In the genomic region with DNA sequence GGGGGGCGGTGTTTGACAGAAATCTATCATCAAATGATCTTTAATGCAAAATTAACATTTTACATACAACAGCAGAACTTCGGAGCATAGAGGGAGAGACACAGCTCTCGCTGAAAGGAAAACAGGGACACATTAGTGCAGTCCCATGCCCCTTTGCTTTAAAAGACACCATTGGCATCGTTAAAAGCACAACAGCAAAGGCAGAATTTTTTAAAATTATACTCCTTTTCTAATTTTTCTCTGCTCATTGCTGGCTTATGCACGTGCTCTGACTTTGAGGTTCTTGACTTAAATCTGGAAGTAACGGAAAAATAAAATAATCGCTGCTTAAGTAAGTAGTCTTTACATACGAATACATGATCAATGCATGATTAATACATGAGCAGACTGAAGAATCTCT, we compare ENCODE assay signal across 9 mouse cellular contexts.
DNase-seq lines count a peak whose midpoint lies in the region; ATAC-seq lines count a peak whose summit lies in the region.
"Had no signal": no experiment of that assay in that cellular context is flagged by ENCODE, and none has a peak within 500 bp of the region (broad histone marks: within the 10 kb centered on the region; RNA-seq: fewer than 3 reads in every experiment).

No protein-coding gene starts in this region.

- H3K4me1 ChIP-seq in heart, embryonic 13.5 days, result peaks cover 16% of the 10 kb centered on the region
- H3K4me1 ChIP-seq in embryonic facial prominence, embryonic 11.5 days (ENCODE audit: control insufficient read depth, insufficient read depth, low read length), result peaks cover 2% of the 10 kb centered on the region; the same call in 1 of the 2 replicates
- peaks cover 14% of the 10 kb centered on the region for H3K4me1 ChIP-seq in hindbrain, embryonic 14.5 days (replicated peaks; ENCODE audit: control insufficient read depth, insufficient read depth, low read length)
- H3K4me1 ChIP-seq in midbrain, embryonic 11.5 days (ENCODE audit: control insufficient read depth, insufficient read depth, low read length), result peaks cover 36% of the 10 kb centered on the region

- intact Hi-C loops in heart, postnatal 10 days (cut with DNase I), result no loop called here

- no peaks in the 10 kb centered on the region for H3K9me3 ChIP-seq in heart, embryonic 13.5 days
- no peaks in the 10 kb centered on the region for H3K9me3 ChIP-seq in embryonic facial prominence, embryonic 11.5 days (replicated peaks; ENCODE audit: control insufficient read depth, low read length)
- no peaks in the 10 kb centered on the region for H3K9me3 ChIP-seq in hindbrain, embryonic 14.5 days (ENCODE audit: control insufficient read depth, low read length)
- H3K9me3 ChIP-seq in midbrain, embryonic 11.5 days (ENCODE audit: control insufficient read depth, low read length), result no peaks in the 10 kb centered on the region

- no peak overlapping the region for H3K27ac ChIP-seq in heart, embryonic 13.5 days (replicated peaks)
- no peak overlapping the region for H3K27ac ChIP-seq in embryonic facial prominence, embryonic 11.5 days (replicated peaks; ENCODE audit: low read depth, low read length)
- no peak overlapping the region for H3K27ac ChIP-seq in hindbrain, embryonic 14.5 days
- peak overlapping the region; percentile 32; the same call in 1 of the 2 replicates for H3K27ac ChIP-seq in midbrain, embryonic 11.5 days (ENCODE audit: low read depth, low read length)

- WGBS in heart, embryonic 13.5 days, result 45% methylated on average over 8 of the region's 8 CpGs
- WGBS in embryonic facial prominence, embryonic 11.5 days, result 33% methylated on average over 8 of the region's 8 CpGs
- 29% methylated on average over 8 of the region's 8 CpGs for WGBS in hindbrain, embryonic 14.5 days
- WGBS in midbrain, embryonic 11.5 days, result 12% methylated on average over 8 of the region's 8 CpGs

- H3K9ac ChIP-seq in heart, embryonic 13.5 days, result peak overlapping the region; percentile 74
- H3K9ac ChIP-seq in embryonic facial prominence, embryonic 11.5 days (replicated peaks; ENCODE audit: low read length), result no peak overlapping the region
- peak overlapping the region; percentile 28; the same call in 1 of the 2 replicates for H3K9ac ChIP-seq in hindbrain, embryonic 14.5 days
- peak overlapping the region; percentile 2; the same call in 1 of the 2 replicates for H3K9ac ChIP-seq in midbrain, embryonic 11.5 days (ENCODE audit: low read length)

- ATAC-seq in heart, embryonic 13.5 days (ENCODE audit: extremely low read depth, insufficient number of reproducible peaks, low FRiP score, low TSS enrichment), result no peak
- no peak for ATAC-seq in embryonic facial prominence, embryonic 11.5 days (replicated peaks; ENCODE audit: insufficient number of reproducible peaks, low FRiP score, low TSS enrichment, low read depth)
- no peak for ATAC-seq in hindbrain, embryonic 14.5 days (ENCODE audit: low FRiP score)
- ATAC-seq in midbrain, embryonic 11.5 days (ENCODE audit: low FRiP score), result no peak

- no peak for DNase-seq in heart, postnatal 10 days
- DNase-seq in embryonic facial prominence, embryonic 11.5 days (ENCODE audit: low spot score), result no peak
- DNase-seq in hindbrain, embryonic 14.5 days (ENCODE audit: low spot score), result no peak
- peak; percentile 92 for DNase-seq in midbrain, embryonic 11.5 days (ENCODE audit: low spot score, missing footprints)
- no peak for DNase-seq in urinary bladder, adult 2 months (ENCODE audit: low spot score)
- DNase-seq in T-cell, adult 2 months (ENCODE audit: low spot score), result no peak
- no peak for DNase-seq in kidney, postnatal 14 days
- DNase-seq: kidney, postnatal 25 days had no signal

- no peaks in the 10 kb centered on the region for H3K36me3 ChIP-seq in heart, embryonic 13.5 days
- no peaks in the 10 kb centered on the region for H3K36me3 ChIP-seq in embryonic facial prominence, embryonic 11.5 days (replicated peaks; ENCODE audit: control insufficient read depth, insufficient read depth, low read depth, low read length)
- no peaks in the 10 kb centered on the region for H3K36me3 ChIP-seq in hindbrain, embryonic 14.5 days (replicated peaks; ENCODE audit: control insufficient read depth, insufficient read depth)
- no peaks in the 10 kb centered on the region for H3K36me3 ChIP-seq in midbrain, embryonic 11.5 days (ENCODE audit: control insufficient read depth, insufficient read depth, low read length)

- H3K4me2 ChIP-seq in heart, embryonic 13.5 days, result peak overlapping the region; percentile 74
- H3K4me2 ChIP-seq in embryonic facial prominence, embryonic 11.5 days (ENCODE audit: low read depth, low read length), result peak overlapping the region; percentile 28
- H3K4me2 ChIP-seq in hindbrain, embryonic 14.5 days (replicated peaks), result peak overlapping the region; percentile 53
- peak overlapping the region; percentile 50 for H3K4me2 ChIP-seq in midbrain, embryonic 11.5 days

- H3K4me3 ChIP-seq in heart, embryonic 13.5 days, result peak overlapping the region; percentile 46
- no peak overlapping the region for H3K4me3 ChIP-seq in embryonic facial prominence, embryonic 11.5 days (ENCODE audit: low read depth, low read length)
- H3K4me3 ChIP-seq in hindbrain, embryonic 14.5 days (replicated peaks; ENCODE audit: low read length), result peak overlapping the region; percentile 21
- H3K4me3 ChIP-seq in midbrain, embryonic 11.5 days (ENCODE audit: low read depth, low read length), result peak overlapping the region; percentile 16

- H3K27me3 ChIP-seq in heart, embryonic 13.5 days (replicated peaks), result no peaks in the 10 kb centered on the region
- no peaks in the 10 kb centered on the region for H3K27me3 ChIP-seq in embryonic facial prominence, embryonic 11.5 days (ENCODE audit: control insufficient read depth, insufficient read depth, low read length)
- H3K27me3 ChIP-seq in hindbrain, embryonic 14.5 days (ENCODE audit: control insufficient read depth, insufficient read depth, low read length), result peaks cover 51% of the 10 kb centered on the region
- H3K27me3 ChIP-seq in midbrain, embryonic 11.5 days (ENCODE audit: control insufficient read depth, insufficient read depth, low read length), result peaks cover 21% of the 10 kb centered on the region
